Mouse (Mus musculus) liver, embryonic 15.5 days (tissue): ENCODE measurements around the gene Rps6kc1. TPM values are rescaled to one million over a fixed set of nuclear protein-coding genes. Genes with fewer than 3 reads are reported as not detected.
A peak's percentile ranks its signal among the peaks of the same experiment; 100 is the strongest.

ENCODE experiments used
- ATAC-seq: fragments of 200-750 bp; cut with Nextera tagmentation; 2 replicates; pipeline ENCODE4 v1.8.0; 2017; ENCODE audit warnings: moderate number of reproducible peaks, mild to moderate bottlenecking, moderate library complexity; ENCODE audit not compliant: insufficient read depth
- H3K27ac ChIP-seq: fragments of 300-500 bp; sonication (generic); replicated peaks from 2 replicates; pipeline ENCODE4 v1.5.1; 2015; ENCODE audit warnings: mild to moderate bottlenecking, inconsistent platforms
- H3K27me3 ChIP-seq: fragments of 300-500 bp; sonication (generic); 2 replicates; pipeline ENCODE4 v1.6.1; 2015; ENCODE audit warnings: mild to moderate bottlenecking, inconsistent platforms
- H3K36me3 ChIP-seq: fragments of 300-500 bp; sonication (generic); replicated peaks from 2 replicates; pipeline ENCODE4 v1.6.1; 2015; ENCODE audit warnings: moderate library complexity, mild to moderate bottlenecking, inconsistent platforms
- H3K4me1 ChIP-seq: fragments of 300-500 bp; sonication (generic); replicated peaks from 2 replicates; pipeline ENCODE4 v1.6.1; 2015; ENCODE audit warnings: inconsistent platforms
- H3K4me2 ChIP-seq: fragments of 300-500 bp; sonication (generic); 2 replicates; pipeline ENCODE4 v1.6.1; 2015; ENCODE audit warnings: moderate library complexity, mild to moderate bottlenecking, inconsistent platforms
- H3K4me3 ChIP-seq: fragments of 300-500 bp; sonication (generic); replicated peaks from 2 replicates; pipeline ENCODE4 v1.5.1; 2015; ENCODE audit warnings: mild to moderate bottlenecking, inconsistent platforms
- H3K9ac ChIP-seq: fragments of 300-500 bp; sonication (generic); 2 replicates; pipeline ENCODE4 v1.6.1; 2015; ENCODE audit warnings: moderate library complexity, mild to moderate bottlenecking, inconsistent platforms
- H3K9me3 ChIP-seq: fragments of 300-500 bp; sonication (generic); replicated peaks from 2 replicates; pipeline ENCODE4 v1.6.1; 2016; ENCODE audit warnings: inconsistent platforms
- WGBS: fragments of 180-500 bp; shearing (Covaris S2); methylation state at CpG from one replicate; pipeline ENCODE4 v1.1.7; 2015; ENCODE audit warnings: mixed read lengths; ENCODE audit not compliant: insufficient replicate concordance; 5-methylcytosine and 5-hydroxymethylcytosine counted together
- polyA plus RNA-seq: library from polyadenylated mRNA; unstranded; fragments of >200 nt; fragmentation: Nextera tagmentation; extraction: Ambion mirVana; gene quantifications from 2 replicates; pipeline ENCODE4 v1.2.1, GENCODE M21; 2015

The Rps6kc1 gene
- polyA plus RNA-seq, 1 experiment from 2014 or later, result 3.5 TPM

- no peak overlapping the region for H3K4me2 ChIP-seq
- no peak overlapping the region for H3K4me3 ChIP-seq
- no peaks in the 10 kb centered on the region for H3K9me3 ChIP-seq
- H3K36me3 ChIP-seq, result peaks cover 23% of the 10 kb centered on the region
- no peaks in the 10 kb centered on the region for H3K4me1 ChIP-seq
- 54% methylated on average over 7 of the region's 7 CpGs for WGBS
- H3K9ac ChIP-seq, result no peak overlapping the region
- H3K27me3 ChIP-seq, result no peaks in the 10 kb centered on the region
- H3K27ac ChIP-seq, result peak overlapping the region; percentile 74
- peak; percentile 84 for ATAC-seq
Measured at GRCm38 (mm10) chr1:190796745-190797482, 114.7 kb downstream of the Rps6kc1 start.

DNA sequence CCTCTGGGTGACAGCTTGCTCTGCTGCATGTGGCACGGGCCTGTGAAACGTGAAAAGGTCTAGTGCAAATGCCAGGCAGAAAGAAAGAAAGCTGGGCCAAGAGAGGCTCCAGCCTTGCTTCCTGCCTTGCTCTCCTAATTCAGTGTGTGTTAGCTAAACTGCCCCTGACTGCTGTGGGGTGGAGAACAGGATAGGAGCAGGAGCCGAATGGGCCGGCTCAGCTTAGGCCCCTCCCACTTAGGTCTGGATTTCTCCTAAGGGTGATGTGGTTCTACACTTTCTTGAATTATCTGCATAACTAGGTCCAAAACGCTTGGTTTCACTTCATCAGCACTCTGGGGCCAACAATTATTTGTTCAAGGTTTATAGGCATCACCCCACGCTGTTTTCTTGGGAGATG lies 119.9 kb downstream of the Rps6kc1 start:
- no peak for ATAC-seq
- no peaks in the 10 kb centered on the region for H3K36me3 ChIP-seq
- H3K4me1 ChIP-seq, result no peaks in the 10 kb centered on the region
- H3K9me3 ChIP-seq, result no peaks in the 10 kb centered on the region
- H3K27ac ChIP-seq, result no peak overlapping the region
- no peak overlapping the region for H3K4me3 ChIP-seq
- 60% methylated on average over 6 of the region's 6 CpGs for WGBS
- no peak overlapping the region for H3K4me2 ChIP-seq
- H3K27me3 ChIP-seq, result no peaks in the 10 kb centered on the region
- H3K9ac ChIP-seq, result no peak overlapping the region

- 71% methylated on average over 6 of the region's 6 CpGs for WGBS
- no peak for ATAC-seq
- no peak overlapping the region for H3K4me3 ChIP-seq
- no peaks in the 10 kb centered on the region for H3K9me3 ChIP-seq
- no peaks in the 10 kb centered on the region for H3K4me1 ChIP-seq
- no peaks in the 10 kb centered on the region for H3K36me3 ChIP-seq
- no peak overlapping the region for H3K9ac ChIP-seq
- H3K27ac ChIP-seq, result no peak overlapping the region
- no peak overlapping the region for H3K4me2 ChIP-seq
- H3K27me3 ChIP-seq, result no peaks in the 10 kb centered on the region
Measured at GRCm38 (mm10) chr1:190790720-190791119, 120.8 kb downstream of the Rps6kc1 start.

DNA sequence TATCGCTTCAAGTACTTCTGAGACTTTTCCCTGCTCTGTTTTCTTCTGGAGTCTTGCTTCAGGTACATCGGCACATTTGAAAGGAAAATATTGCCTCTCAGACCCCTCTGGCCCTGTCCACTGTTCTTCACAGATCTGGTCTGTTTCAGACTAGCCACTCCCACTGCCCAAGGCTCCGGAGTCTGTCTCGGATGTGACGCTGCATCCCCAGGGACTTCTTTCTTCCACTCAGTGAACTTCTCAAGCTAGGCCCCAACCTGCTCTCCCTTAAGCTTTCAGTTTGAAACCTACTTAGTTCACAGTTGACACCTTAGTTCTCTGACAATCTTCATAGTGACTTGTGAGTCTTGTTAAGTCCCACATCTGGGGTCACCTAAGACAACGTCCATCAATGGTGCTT lies 133.9 kb downstream of the Rps6kc1 start:
- H3K9me3 ChIP-seq, result no peaks in the 10 kb centered on the region
- WGBS, result 73% methylated on average over 6 of the region's 6 CpGs
- H3K9ac ChIP-seq, result no peak overlapping the region
- H3K4me1 ChIP-seq, result no peaks in the 10 kb centered on the region
- H3K27ac ChIP-seq, result no peak overlapping the region
- H3K4me3 ChIP-seq, result no peak overlapping the region
- H3K4me2 ChIP-seq, result no peak overlapping the region
- H3K27me3 ChIP-seq, result no peaks in the 10 kb centered on the region
- H3K36me3 ChIP-seq, result no peaks in the 10 kb centered on the region
- ATAC-seq, result no peak

DNA sequence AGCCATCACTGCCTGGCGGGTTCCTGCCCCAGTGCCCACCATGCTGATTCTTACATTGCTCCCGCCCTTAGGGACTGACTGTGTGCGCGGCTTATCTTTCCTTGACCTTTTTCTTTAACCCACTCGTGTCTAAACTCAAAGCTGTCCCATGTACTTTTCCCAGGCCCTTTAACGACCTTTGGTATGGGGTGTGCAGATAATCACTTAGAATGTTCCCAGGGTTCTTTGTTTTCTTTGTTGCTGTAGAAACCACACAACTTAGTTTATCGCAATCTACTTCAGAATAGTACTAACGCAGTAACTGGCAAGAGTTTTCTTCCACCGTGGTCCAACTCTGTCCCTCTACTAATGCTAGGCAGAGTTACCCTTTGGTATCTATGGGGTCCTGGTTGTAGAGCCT lies 135.3 kb downstream of the Rps6kc1 start:
- no peak for ATAC-seq

DNA sequence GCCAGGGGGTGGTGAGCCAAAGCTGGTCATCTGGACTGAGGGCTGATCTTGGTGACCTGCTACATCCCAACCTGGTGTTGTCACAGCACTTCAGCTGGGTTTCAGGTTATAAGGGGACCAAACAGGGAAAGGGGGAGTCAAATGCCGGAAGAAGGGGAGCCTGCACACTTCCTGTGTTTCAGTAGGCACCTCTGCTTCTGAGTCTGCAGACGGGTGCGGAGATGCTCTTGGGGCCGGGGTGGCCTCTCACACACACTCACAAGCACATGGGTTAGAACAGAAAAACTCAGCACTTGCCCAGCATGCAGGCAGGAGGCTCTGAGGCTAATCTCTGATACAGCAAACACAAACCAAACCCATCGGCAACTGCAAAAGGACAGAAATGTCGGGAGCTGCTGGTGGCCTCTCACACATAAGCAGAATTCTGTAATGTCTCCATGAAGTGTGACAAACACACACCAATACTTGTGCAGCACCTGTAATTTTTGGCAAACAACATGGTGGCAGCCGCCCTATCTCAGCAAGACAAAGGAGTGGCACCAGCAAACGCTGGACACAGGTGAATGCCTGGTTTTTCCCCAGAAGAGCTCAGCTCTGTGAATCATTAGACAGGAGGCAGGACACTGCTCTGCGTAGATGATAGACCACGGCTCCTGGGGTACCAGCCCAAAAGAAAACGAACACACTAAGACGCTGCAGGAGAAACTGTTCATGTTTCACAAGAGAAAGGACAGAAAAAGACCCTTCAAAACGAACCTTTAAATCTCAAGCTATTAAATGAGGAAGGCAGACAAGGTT lies 139.3 kb downstream of the Rps6kc1 start:
- H3K9me3 ChIP-seq, result no peaks in the 10 kb centered on the region
- 64% methylated on average over 13 of the region's 13 CpGs for WGBS
- no peak overlapping the region for H3K4me2 ChIP-seq
- peaks cover 9% of the 10 kb centered on the region for H3K4me1 ChIP-seq
- ATAC-seq, result no peak
- H3K36me3 ChIP-seq, result no peaks in the 10 kb centered on the region
- no peaks in the 10 kb centered on the region for H3K27me3 ChIP-seq
- peak overlapping the region; percentile 33; the same call in 1 of the 2 replicates for H3K27ac ChIP-seq
- no peak overlapping the region for H3K4me3 ChIP-seq
- no peak overlapping the region for H3K9ac ChIP-seq

More for the DNA sequence above, 135.3 kb downstream of the Rps6kc1 start:
- Histone ChIP-seq H3K27ac (no peak overlapping the region), H3K9ac (no peak overlapping the region), H3K27me3 (no peaks in the 10 kb centered on the region), H3K9me3 (no peaks in the 10 kb centered on the region), H3K4me2 (no peak overlapping the region), H3K4me1 (peaks cover 9% of the 10 kb centered on the region), H3K36me3 (no peaks in the 10 kb centered on the region), H3K4me3 (no peak overlapping the region)
- WGBS, result 79% methylated on average over 9 of the region's 9 CpGs

DNA sequence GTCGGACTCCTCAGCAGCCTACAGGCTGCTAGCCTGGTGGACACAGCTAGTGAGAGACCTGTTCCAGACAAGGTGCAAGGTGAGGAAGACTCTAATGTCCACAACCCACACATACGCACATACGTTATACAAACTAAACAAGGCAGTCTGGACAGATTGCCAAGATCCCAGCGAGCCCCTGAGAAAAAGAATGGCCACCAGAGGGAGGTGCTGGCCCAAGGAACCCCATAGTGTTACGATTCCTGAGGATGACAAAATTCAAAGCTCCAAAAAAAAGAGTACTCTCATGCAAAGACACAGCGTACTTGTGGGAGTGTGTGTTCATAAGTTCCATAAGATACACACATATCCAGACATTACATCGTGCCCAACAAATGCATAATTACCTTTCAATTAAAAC lies 141.8 kb downstream of the Rps6kc1 start:
- ATAC-seq, result no peak
- Histone ChIP-seq H3K36me3 (no peaks in the 10 kb centered on the region), H3K27me3 (no peaks in the 10 kb centered on the region), H3K9me3 (no peaks in the 10 kb centered on the region), H3K4me2 (no peak overlapping the region), H3K27ac (no peak overlapping the region), H3K4me3 (no peak overlapping the region), H3K4me1 (peaks cover 9% of the 10 kb centered on the region), H3K9ac (no peak overlapping the region)
- 62% methylated on average over 7 of the region's 7 CpGs for WGBS

- H3K4me3 ChIP-seq, result no peak overlapping the region
- WGBS, result 35% methylated on average over 1 of the region's 1 CpGs
- H3K9me3 ChIP-seq, result no peaks in the 10 kb centered on the region
- ATAC-seq, result no peak
- no peak overlapping the region for H3K9ac ChIP-seq
- H3K4me1 ChIP-seq, result peaks cover 9% of the 10 kb centered on the region
- H3K4me2 ChIP-seq, result no peak overlapping the region
- no peak overlapping the region for H3K27ac ChIP-seq
- H3K27me3 ChIP-seq, result no peaks in the 10 kb centered on the region
- no peaks in the 10 kb centered on the region for H3K36me3 ChIP-seq
Measured at GRCm38 (mm10) chr1:190768307-190768706, 143.3 kb downstream of the Rps6kc1 start.

DNA sequence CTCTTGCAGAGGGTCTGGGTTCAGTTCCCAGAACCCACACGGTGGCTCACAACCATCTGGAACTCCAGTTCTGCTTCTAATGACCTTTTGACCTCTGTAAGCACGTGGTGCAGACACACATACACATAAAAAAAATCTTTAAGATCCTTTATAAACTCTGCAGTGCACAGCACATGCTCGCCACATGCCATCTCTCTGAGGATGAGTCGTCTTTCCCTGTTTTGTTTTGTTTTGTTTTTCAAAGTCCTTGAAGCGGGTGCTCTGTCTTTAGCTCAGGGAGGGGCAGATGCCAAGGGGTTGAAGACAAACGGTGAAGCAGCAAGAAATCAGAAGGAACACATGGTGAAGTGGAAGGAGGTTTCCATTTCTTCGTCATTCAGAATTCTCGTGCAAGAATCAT lies 143.9 kb downstream of the Rps6kc1 start:
- 46% methylated on average over 8 of the region's 8 CpGs for WGBS
- Histone ChIP-seq H3K4me1 (peaks cover 9% of the 10 kb centered on the region), H3K4me2 (no peak overlapping the region), H3K36me3 (no peaks in the 10 kb centered on the region), H3K27me3 (no peaks in the 10 kb centered on the region), H3K9ac (no peak overlapping the region), H3K9me3 (no peaks in the 10 kb centered on the region), H3K4me3 (no peak overlapping the region), H3K27ac (no peak overlapping the region)
- ATAC-seq, result no peak

GRCm38 (mm10) chr1:190766800-190767199 lies 144.8 kb downstream of the Rps6kc1 start:
- H3K4me2 ChIP-seq, result no peak overlapping the region
- H3K9me3 ChIP-seq, result no peaks in the 10 kb centered on the region
- no peak overlapping the region for H3K4me3 ChIP-seq
- no peak overlapping the region for H3K9ac ChIP-seq
- WGBS, result 84% methylated on average over 2 of the region's 2 CpGs
- no peak overlapping the region for H3K27ac ChIP-seq
- H3K4me1 ChIP-seq, result peaks cover 3% of the 10 kb centered on the region
- ATAC-seq, result no peak
- no peaks in the 10 kb centered on the region for H3K36me3 ChIP-seq
- no peaks in the 10 kb centered on the region for H3K27me3 ChIP-seq

DNA sequence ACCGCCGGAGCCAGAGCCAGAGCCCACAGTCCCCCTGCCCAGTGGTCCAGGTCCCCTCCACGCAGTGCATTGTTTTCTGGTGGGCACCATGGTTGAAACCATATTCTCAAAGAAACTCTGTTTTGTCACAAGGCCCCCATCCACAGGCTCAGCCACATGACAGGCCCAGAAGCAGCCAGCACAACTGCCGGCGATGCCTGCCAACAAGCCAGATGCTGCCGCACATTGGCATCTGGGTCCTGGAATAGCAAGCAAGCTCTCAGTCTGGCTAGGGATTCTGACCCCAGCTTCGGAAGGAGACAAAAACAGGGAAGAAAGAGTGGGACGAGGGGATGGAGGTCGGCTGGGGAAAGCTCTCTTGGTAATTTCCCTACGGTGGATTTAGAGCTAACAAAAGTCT lies 147.8 kb downstream of the Rps6kc1 start:
- H3K36me3 ChIP-seq, result no peaks in the 10 kb centered on the region
- H3K9ac ChIP-seq, result no peak overlapping the region
- no peak overlapping the region for H3K27ac ChIP-seq
- no peak overlapping the region for H3K4me2 ChIP-seq
- no peaks in the 10 kb centered on the region for H3K27me3 ChIP-seq
- 71% methylated on average over 10 of the region's 10 CpGs for WGBS
- H3K4me3 ChIP-seq, result no peak overlapping the region
- no peaks in the 10 kb centered on the region for H3K9me3 ChIP-seq
- ATAC-seq, result no peak
- no peaks in the 10 kb centered on the region for H3K4me1 ChIP-seq
